8 mouse cellular contexts compared by ENCODE assay signal in the genomic region with DNA sequence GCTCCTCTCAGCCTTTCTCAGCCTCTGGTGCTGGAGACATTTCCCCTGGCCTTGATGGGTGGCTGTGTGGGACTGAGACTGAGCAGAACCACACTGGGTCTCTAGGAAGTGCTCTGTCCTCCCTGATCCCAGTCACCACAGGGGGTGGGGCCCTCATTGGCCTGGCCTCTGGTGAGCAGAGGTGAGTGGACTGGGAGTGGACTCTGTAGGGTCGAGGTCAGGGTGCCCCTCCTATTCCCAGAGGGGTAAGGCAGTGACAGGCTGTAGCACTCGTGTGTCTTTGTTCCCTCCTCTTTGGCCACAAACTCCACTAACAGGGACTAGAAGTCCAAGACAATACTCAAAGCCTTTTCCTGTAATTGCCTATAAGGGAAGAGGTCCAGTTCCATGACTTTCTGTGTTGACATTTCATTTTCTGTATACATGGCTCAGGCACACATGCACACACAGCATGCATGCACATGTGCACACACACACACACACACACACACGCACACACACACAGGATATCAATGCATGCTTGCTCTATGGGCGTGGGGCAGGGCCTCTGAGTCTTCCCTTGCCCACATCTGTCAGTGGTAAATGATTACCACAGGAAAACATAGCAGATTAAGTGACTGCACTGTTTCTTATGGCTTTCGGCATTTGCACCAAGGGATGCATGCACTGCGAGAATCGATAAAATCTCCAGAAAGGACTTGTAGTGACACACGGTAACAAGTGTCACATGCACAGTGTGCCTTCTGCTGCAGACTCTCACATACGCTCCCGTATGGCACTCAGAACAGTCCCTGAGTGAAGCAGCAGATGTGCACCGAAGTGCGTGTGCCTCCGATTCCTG.
DNase-seq lines count a peak whose midpoint lies in the region; ATAC-seq lines count a peak whose summit lies in the region.

No protein-coding gene starts in this region.

- no peak overlapping the region for H3K4me2 ChIP-seq in forebrain, embryonic 14.5 days (ENCODE audit: low read length)
- no peak overlapping the region for H3K4me2 ChIP-seq in liver, embryonic 16.5 days (ENCODE audit: low read depth, low read length)

- H3K4me1 ChIP-seq in forebrain, embryonic 14.5 days (ENCODE audit: control insufficient read depth, insufficient read depth, low read length): peaks cover 17% of the 10 kb centered on the region
- peaks cover 10% of the 10 kb centered on the region for H3K4me1 ChIP-seq in liver, embryonic 16.5 days (ENCODE audit: control insufficient read depth, low read depth, low read length)

- DNase-seq in adrenal gland, adult (ENCODE audit: inconsistent age in 2 of 2, low spot score in 1 of 2): peak; percentile 46 to 51
- no peak for DNase-seq in adrenal gland, postnatal 10 days
- DNase-seq in forebrain, embryonic 14.5 days (ENCODE audit: low spot score): peak; percentile 41
- DNase-seq in frontal cortex, postnatal 10 days (ENCODE audit: low spot score in 2 of 2): no peak
- no peak for DNase-seq in frontal cortex, postnatal 14 days (ENCODE audit: low spot score in 2 of 2)
- DNase-seq in layer of hippocampus, postnatal 14 days (ENCODE audit: low spot score in 2 of 2): no peak

- WGBS in forebrain, embryonic 14.5 days: 68% methylated on average over 13 of the region's 13 CpGs
- WGBS in liver, embryonic 16.5 days (ENCODE audit: insufficient replicate concordance): 48% methylated on average over 13 of the region's 13 CpGs

- peaks cover 5% of the 10 kb centered on the region; the same call in 1 of the 2 replicates for H3K9me3 ChIP-seq in forebrain, embryonic 14.5 days (replicated peaks; ENCODE audit: control insufficient read depth, low read length)
- no peaks in the 10 kb centered on the region for H3K9me3 ChIP-seq in liver, embryonic 16.5 days (replicated peaks; ENCODE audit: control insufficient read depth, low read length)

- H3K27me3 ChIP-seq in forebrain, embryonic 14.5 days (replicated peaks; ENCODE audit: control insufficient read depth, insufficient read depth, low read length): no peaks in the 10 kb centered on the region
- no peaks in the 10 kb centered on the region for H3K27me3 ChIP-seq in liver, embryonic 16.5 days (ENCODE audit: control insufficient read depth, insufficient read depth, low read depth, low read length)

- peaks cover 12% of the 10 kb centered on the region for H3K36me3 ChIP-seq in forebrain, embryonic 14.5 days (ENCODE audit: control insufficient read depth, insufficient read depth, low read length)
- H3K36me3 ChIP-seq in liver, embryonic 16.5 days (ENCODE audit: control insufficient read depth, insufficient read depth): no peaks in the 10 kb centered on the region

- peak overlapping the region; percentile 17; the same call in 1 of the 2 replicates for H3K9ac ChIP-seq in forebrain, embryonic 14.5 days (ENCODE audit: low read length)
- no peak overlapping the region for H3K9ac ChIP-seq in liver, embryonic 16.5 days (ENCODE audit: low read depth, low read length)

- ATAC-seq in forebrain, embryonic 14.5 days: peak; percentile 49; the same call in 1 of the 2 replicates
- peak; percentile 36 for ATAC-seq in inflammation-experienced regulatory T-cells, adult 6 months
- ATAC-seq in liver, embryonic 16.5 days (ENCODE audit: low read depth): peak; percentile 54; the same call in 1 of the 2 replicates

- H3K27ac ChIP-seq in forebrain, embryonic 14.5 days (ENCODE audit: low read depth, low read length): peak overlapping the region; percentile 63; the same call in 1 of the 2 replicates
- H3K27ac ChIP-seq in liver, embryonic 16.5 days (ENCODE audit: low read length): no peak overlapping the region

- no peak overlapping the region for H3K4me3 ChIP-seq in forebrain, embryonic 14.5 days (ENCODE audit: low read depth, low read length)
- no peak overlapping the region for H3K4me3 ChIP-seq in liver, embryonic 16.5 days (ENCODE audit: low read depth, low read length)

Comparison
In these comparisons a context has a peak if more than half of its experiments do, and no peak if none do; other contexts are left out.
1. DNase-seq: peak in adrenal gland, adult (2 of 2) and forebrain, embryonic 14.5 days (single experiment); none in adrenal gland, postnatal 10 days (single experiment), frontal cortex, postnatal 10 days (0 of 2), frontal cortex, postnatal 14 days (0 of 2) and layer of hippocampus, postnatal 14 days (0 of 2).
2. Peak in every context shown above with its lines, with median percentiles within 50 percentile points of each other: ATAC-seq.